Mouse (Mus musculus): ENCODE data around the gene Hnf4a. TPM values are rescaled to one million over a fixed set of nuclear protein-coding genes. Genes with fewer than 3 reads are reported as not detected.
A peak's percentile ranks its signal among the peaks of the same experiment; 100 is the strongest.

The Hnf4a gene
- polyA plus RNA-seq, 1 experiment, result not detected

DNA sequence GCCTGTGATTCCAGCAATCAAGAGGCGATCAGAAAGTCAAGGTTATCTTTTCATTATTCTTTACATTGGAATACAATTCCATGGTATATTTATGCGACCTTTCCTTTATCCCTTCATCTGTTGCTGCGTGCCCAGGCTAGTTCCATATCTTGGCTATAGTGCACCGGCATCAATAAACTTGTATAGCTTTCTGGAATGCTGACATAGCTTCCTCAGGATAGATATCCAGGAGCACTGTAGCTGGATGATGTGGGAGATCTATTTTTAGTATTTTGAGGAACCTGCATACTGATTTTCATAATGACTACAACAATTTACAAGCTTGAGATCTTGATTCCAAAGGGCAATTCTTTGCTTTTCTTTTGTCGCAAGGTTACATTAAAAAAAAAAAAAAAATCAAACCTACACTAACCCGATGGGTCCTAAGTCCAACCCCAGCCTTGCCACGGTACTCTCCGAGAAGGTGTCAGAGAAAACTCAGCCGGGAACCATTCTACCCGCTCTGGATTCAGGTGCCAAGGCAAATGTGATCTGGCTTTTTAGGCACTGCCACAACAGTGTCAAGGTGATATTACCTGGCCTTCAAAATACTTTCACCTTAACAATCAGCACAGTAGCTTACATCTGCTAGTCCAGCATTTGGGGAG, 87.2 kb downstream of the Hnf4a start:
- no peak for TF ChIP-seq GATA1 (IDR thresholded peaks at IDR 0.05; ENCODE audit: low read length)

DNA sequence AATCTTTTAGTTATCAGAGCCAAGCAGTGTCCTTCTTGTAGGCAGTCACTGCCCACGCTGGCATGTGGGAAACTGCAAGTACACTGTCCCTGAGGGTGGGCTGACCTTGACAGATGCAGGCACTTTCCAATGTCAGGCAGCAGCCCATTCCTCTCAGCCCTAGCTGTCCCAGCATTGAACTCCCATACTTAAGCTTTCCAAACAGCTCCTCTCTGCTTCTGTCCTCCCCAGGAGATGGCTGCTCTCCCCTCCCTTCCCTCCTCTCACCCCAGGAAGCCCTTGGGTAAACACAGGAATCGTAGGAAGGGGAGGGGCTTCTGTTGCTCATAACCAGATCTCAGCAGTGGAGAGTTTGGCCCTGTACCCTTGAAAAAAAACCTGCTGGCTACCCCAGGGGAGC, 88.5 kb downstream of the Hnf4a start:
- no peak for TF ChIP-seq GATA1 (IDR thresholded peaks at IDR 0.05; ENCODE audit: low read length)

DNA sequence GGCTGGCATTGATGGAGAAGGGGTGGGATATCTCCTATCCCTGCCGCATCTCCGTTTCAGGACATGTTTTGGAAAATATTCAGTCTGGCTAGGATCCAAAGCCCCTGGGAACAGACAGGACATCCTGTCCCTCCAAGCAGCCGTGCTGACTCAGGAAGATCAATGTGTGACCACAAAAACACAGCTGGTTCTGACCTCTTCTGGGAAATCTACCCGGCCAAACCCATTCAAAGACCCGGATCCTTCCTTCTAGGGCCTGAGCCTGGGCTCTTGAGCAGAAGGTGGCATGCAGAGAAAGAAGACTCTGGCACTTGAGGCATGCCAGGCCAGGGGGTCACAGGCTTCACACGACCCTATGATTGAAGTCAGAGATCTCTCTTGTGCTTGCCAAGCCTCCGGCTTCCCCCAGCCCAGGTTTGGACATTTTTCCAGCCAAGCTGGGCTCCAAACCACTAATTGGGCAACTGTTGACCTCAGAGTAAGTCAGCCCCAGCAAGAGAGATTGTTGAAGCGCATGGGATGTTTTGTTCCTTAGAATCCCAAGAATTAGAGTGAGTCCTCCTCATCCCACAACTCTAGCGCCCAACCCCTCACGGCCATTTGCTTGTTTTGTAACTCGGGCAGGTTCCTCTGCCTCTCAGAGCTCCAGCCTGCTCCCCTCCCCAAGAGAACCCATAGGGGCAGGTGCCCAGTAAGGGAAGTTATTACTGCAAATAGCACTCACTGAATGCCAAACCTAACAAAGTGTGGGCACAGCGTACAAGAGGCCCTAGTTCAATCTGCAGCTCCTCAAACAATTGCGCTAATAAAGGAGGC, 89.7 kb downstream of the Hnf4a start:
- no peak for TF ChIP-seq GATA1 (IDR thresholded peaks at IDR 0.05; ENCODE audit: low read length)

DNA sequence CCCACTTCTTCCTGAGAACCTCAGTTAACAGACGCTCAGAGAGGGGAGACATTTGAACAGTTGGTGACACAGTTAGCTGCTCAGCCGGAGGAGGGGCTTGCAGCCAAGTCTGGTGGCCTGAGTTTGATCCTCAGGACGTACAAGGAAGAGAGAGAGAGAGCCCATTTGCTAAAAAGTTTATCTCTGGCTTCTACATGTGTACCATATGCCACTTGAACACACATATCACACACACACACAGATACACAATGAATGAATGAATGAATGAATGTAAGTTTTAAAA, 90.2 kb downstream of the Hnf4a start:
- TF ChIP-seq GATA1 (IDR thresholded peaks at IDR 0.05; ENCODE audit: low read length), result no peak

DNA sequence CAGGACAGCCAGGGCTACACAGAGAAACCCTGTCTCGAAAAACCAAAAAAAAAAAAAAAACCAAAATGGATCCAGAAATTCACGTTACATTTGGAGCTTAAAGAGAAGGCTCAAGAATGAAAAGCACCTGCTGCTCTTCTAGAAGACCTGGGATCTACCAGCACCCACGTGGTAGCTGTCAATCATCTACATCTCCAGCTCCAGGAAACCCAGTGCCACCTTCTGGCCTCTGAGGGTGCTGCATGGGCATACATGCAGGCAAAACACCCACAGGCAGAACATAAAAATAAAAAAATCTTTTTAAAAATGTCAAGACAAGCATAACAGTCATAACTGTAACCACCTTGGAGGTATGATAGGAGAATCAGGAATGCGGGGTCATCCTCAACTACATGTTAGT, 91.1 kb downstream of the Hnf4a start:
- no peak for TF ChIP-seq GATA1 (IDR thresholded peaks at IDR 0.05; ENCODE audit: low read length)

DNA sequence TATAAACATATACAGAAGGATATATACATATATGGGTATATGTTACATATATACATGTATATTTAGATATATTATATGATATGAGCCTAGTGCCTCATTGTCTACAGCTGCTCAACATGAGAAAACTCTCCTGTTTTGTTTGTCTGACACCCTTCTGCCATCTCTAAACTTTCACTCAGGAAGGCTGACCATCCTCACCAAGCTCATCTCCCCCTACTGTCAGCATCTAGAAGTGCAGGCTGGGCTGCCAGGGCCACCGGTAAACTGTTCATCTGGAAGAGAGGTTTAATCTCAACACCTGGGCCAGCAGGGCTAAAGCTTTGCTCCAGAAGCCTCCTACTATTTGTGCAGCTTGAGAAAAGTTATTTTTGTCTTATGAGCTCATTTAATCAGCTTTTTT, 92.6 kb downstream of the Hnf4a start:
- TF ChIP-seq GATA1 (IDR thresholded peaks at IDR 0.05; ENCODE audit: low read length), result no peak

DNA sequence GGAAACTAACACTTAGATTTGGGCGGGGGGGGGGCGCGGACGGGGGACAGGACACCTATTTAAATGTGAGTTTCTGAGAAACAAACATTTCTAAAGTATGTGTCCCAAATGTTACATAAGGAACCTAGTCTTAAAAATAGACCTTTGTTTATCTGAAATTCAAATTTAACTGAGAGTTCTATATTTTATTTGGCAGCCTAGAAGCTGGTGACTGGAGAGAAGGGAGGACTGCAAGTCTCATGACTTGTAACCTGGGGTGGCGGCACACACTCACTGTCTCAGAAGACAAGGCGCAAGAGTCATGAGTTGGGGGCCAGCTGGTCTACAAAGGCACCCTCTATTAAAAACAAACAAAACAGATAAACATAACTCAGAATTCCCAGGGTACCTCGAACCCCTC, 94.5 kb downstream of the Hnf4a start:
- TF ChIP-seq GATA1 (IDR thresholded peaks at IDR 0.05; ENCODE audit: low read length), result no peak

DNA sequence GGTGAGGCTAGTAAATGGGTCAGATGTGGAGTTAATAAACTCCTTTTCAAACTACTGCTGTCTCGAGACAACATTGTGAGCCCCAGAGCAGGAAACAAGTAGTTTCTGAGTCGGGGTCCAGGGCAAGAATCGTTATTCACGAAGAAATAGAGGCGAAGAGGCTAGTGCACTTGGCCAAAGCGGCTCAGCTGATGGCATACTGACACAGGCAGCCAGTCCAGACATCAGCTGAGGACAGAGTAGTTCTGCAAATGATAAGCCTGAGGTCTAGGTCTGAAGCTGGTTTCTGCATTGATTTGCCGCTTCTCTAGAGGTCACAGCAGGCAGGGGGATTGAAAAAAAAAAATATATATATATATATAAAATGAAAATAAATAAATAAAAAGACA, 95.1 kb downstream of the Hnf4a start:
- no peak for TF ChIP-seq GATA1 (IDR thresholded peaks at IDR 0.05; ENCODE audit: low read length)

DNA sequence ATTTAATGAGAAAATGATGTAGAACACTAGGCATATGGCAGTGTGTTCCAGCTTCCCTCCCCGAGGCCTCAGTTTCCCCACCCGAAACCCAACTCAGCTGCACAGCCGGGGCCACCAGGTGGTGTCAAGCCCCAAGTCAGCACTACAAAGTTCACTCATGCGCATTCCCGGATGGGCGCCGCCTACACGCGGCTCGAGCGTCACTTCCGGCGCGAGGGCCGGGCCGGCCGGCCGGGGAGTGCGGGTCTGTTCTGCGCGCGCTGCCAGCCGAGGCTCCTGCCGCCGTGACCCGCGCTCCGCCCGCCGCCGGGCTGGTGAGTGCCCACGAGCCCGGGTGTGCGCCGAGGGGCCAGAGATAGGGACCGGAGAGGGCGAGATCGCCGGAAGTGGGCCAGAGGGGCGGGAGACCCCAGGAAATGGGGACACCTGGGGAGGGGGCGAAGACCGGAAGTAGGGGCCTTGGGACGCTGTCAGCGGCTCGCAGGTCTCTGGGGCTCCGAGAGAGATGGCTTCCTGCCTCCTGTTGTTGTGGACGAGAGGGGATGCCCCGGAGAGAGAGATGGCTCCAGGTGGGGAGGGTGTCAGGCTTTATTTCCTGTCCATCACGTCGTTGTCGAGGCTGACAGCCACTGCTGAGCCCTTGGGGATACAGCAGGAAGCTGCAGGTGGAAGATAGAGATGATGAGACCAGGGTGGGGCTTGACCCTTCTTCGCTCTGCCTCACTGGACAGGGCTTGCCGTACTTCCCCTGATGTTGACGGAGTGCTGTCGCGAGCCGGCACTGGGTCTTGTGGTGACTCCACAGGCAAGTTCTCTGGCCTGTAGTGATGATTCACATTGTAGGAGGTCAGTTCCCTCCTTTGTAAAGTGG, 95.7 kb downstream of the Hnf4a start, which contains the start of gene Ttpal:
TSS of gene Ttpal (plus strand) at position 214 of the 871 bp plus-strand sequence.
- no peak for TF ChIP-seq GATA1 (IDR thresholded peaks at IDR 0.05; ENCODE audit: low read length)

DNA sequence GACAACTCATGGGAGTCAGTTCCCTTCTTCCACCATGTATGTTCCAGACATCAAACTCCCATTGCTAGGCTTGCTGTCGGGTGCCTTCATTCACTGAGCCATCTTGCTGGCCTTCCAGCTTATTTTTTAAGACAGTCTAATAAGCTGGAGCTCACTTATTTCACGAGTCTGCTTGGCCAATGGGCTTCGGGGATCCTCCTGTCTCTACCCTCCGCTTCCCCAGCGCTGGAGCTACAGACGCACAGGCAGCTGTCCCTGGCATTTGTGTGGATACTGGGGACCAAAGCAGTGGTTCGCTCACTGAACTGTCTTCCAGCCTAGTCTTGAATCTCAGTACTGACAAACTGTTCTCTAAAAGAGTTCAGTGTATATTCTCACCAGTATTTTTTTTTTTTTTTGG, 99.6 kb downstream of the Hnf4a start:
- TF ChIP-seq GATA1 (IDR thresholded peaks at IDR 0.05; ENCODE audit: low read length), result no peak

DNA sequence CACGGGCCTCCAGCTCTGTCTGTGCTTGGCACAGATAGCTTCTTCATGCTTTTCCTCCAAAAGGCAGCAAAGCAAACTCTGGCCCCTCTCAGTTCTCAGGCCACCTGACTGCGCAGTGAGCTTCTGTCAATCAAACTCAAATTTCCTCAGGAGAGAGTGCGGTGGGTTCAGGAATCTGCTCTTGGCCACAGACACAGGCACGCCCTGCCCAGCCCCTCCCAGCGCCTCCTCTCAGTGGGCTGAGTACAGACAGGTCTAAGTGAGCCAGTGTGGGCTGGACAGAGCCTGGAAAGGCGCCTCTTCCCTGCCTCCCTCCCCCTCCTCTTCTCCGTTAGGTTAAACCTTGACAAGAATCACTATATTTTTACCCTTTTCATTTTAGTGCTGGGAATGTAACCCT, 101.4 kb downstream of the Hnf4a start:
- no peak for TF ChIP-seq GATA1 (IDR thresholded peaks at IDR 0.05; ENCODE audit: low read length)

DNA sequence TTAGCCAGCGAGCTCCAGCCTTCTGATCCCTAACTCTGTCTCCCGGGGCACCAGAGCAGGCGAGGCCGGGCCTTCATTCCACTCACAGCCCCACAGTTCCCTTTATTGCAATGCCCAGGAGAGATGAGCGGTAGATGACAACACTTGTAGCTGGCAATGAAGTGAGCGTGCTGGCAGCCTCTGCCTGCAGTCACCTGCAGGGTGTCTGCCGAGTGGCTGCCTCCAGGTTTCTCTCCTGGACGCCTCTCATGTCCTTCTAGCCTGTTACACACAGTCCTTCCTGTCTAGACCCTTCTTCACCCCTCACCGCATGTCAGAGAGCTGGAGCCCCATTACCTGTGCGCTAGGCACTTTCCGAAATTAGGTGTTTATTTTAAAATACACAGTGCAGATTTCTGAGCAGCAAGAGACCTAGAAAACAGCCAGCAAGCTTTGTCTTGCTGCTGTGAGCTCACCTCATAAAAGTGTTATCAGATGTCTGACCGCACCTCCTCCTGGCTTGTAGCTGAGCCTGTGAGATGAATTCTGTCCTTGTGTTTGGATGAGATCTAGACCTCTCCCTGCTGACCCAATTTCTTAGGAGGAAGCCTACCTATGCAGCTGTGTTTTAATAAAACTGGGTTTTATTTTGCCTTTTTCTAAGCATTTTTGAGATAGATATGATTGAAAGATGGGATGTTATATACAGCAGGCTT, 102.8 kb downstream of the Hnf4a start:
- peak; percentile 60 for TF ChIP-seq GATA1 (IDR thresholded peaks at IDR 0.05; ENCODE audit: low read length)

DNA sequence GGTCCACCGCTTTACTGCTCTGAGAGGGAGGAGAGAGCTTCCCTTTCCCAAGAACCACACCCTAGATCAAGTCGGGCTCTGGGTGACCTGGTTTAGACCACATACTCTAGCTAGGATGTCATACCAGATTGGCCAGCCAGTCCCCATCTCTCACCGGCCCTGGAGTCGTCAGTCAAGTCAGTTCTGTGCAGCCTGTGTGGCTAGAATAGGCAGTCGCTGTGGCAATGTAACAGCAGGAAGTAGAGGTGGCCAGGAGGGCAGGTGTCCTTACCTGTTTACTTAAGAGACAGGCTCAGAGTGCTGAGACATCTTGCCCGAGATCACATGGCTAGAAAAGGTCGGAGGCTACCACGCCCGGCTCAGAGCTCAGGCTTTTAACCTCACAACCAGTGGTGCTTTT, 104.6 kb downstream of the Hnf4a start:
- no peak for TF ChIP-seq GATA1 (IDR thresholded peaks at IDR 0.05; ENCODE audit: low read length)

DNA sequence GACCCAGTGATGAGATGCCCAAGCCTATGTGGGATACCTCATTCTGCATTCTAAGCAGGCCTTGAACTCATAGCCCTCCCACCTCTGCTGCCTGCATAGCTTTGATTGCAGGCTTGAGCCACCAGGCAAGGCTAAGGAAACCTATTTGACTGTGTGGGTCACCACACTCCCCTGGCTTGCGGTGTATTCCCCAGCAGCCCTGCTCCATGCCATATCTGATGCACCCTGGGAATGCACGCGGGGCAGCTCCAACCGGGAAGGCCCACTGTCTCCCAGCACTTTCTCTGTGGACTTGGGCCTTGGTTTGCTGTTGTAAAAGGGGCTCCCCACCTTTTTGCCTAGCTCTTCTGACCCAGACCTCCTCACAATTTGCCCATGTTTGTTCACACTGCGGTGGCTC, 106.6 kb downstream of the Hnf4a start:
- no peak for TF ChIP-seq GATA1 (IDR thresholded peaks at IDR 0.05; ENCODE audit: low read length)

DNA sequence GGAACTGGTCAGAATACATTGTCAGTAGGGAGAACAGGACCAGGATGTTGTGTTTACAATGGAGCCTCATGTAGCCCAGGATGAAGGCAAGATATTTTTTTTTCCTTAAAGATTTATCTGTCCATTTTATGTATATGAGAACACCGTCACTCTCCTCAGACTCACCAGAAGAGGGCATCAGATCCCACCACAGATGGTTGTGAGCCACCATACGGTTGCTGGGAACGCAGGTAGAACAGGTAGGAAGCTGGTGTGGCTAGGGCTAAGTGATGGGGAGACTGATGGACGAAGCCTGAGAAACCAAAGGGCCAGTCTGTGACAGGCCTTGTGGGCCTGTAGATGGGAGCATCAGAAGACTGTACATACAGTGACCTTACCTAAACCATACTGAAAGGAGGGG, 107.4 kb downstream of the Hnf4a start:
- no peak for TF ChIP-seq GATA1 (IDR thresholded peaks at IDR 0.05; ENCODE audit: low read length)

DNA sequence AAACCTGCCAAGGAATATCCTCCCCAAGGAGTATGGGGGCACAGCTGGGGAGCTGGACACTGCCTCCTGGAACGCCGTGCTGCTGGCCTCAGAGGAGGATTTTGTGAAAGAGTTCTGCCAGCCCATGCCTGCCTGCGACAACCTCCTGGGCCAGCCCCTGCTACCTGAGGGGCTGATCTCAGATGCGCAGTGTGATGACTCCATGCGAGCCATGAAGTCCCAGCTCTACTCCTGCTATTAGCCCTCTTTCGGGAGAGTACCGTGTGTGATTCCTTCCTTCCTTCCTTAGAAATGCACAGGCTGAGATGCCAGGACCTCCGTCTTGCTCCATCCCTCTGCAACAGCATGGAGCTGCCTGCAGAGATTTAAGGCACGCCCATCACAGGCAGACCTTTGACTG, 108.8 kb downstream of the Hnf4a start:
- TF ChIP-seq GATA1 (IDR thresholded peaks at IDR 0.05; ENCODE audit: low read length), result no peak

Data from G1E-ER4 (cell line).